Mouse (Mus musculus) G1E (cell line): ENCODE measurements around the gene Atad5.

Source experiments
- CTCF ChIP-seq: IDR thresholded peaks from 2 replicates; pipeline ENCODE4 v1.5.1; 2012; ENCODE audit warnings: low read depth, low read length, inconsistent platforms, mixed read lengths
- GATA1 ChIP-seq: IDR thresholded peaks from 2 replicates; pipeline ENCODE4 v1.6.1; 2012; ENCODE audit warnings: borderline replicate concordance, low read length, inconsistent platforms, mixed read lengths
- GATA2 ChIP-seq: IDR thresholded peaks from 2 replicates; pipeline ENCODE4 v1.6.1; 2012; ENCODE audit warnings: low read depth, low read length, inconsistent platforms, borderline replicate concordance
- POLR2AphosphoS5 ChIP-seq: IDR thresholded peaks from 2 replicates; pipeline ENCODE4 v1.6.1; 2012; ENCODE audit warnings: low read depth, low read length, inconsistent platforms; ENCODE audit not compliant: insufficient replicate concordance
- TAL1 ChIP-seq: conservative IDR thresholded peaks from 2 replicates; pipeline ENCODE4 v1.6.1; 2012; ENCODE audit warnings: low read depth, low read length, inconsistent platforms, mixed read lengths

GRCm38 (mm10) chr11:80046856-80047255 is 42.3 kb upstream of the Atad5 start:
- no peak for TF ChIP-seq CTCF
- TF ChIP-seq GATA1: no peak
- no peak for TF ChIP-seq POLR2AphosphoS5
- TF ChIP-seq GATA2: no peak
- no peak for TF ChIP-seq TAL1
